Mouse (Mus musculus) spleen, adult 18-20 months (tissue): ENCODE measurements at regions not wholly inside any gene's neighbourhood (a gene's known extent, or its start where the extent isn't known, plus 50 kb on each side); places are given as distances from the start of the nearest gene placed in this dataset.

Experiments used
- DNase-seq, 2 experiments: peaks; one replicate each; pipeline ENCODE4 v3.0.0; 2022; ENCODE audit warnings: mixed read lengths in 2 of 2

- no peak for DNase-seq
Measured at GRCm38 (mm10) chr1:90518584-90519265, 84.1 kb upstream of the Cops8 start.

- no peak for DNase-seq
Measured at GRCm38 (mm10) chr1:90519284-90520275, 83.2 kb upstream of the Cops8 start.

GRCm38 (mm10) chr1:90522294-90522693, 80.5 kb upstream of the Cops8 start:
- no peak for DNase-seq

- no peak for DNase-seq
Measured at GRCm38 (mm10) chr1:90524641-90525220, 78.0 kb upstream of the Cops8 start.

GRCm38 (mm10) chr1:90526311-90526710, 76.5 kb upstream of the Cops8 start:
- DNase-seq: no peak

- no peak for DNase-seq
Measured at GRCm38 (mm10) chr1:90527947-90528717, 74.6 kb upstream of the Cops8 start.

- DNase-seq: no peak
Measured at GRCm38 (mm10) chr1:90533481-90533880, 69.3 kb upstream of the Cops8 start.

- no peak for DNase-seq
Measured at GRCm38 (mm10) chr1:90536105-90536504, 66.7 kb upstream of the Cops8 start.

GRCm38 (mm10) chr1:90543801-90544795, 58.7 kb upstream of the Cops8 start:
- DNase-seq: no peak

- DNase-seq: no peak
Measured at GRCm38 (mm10) chr1:90544821-90545536, 57.8 kb upstream of the Cops8 start.

GRCm38 (mm10) chr1:90552644-90553043, 50.1 kb upstream of the Cops8 start:
- DNase-seq: no peak
